Mouse (Mus musculus): Measurements from ENCODE around the gene Cdc37l1. TPM values are rescaled to one million over a fixed set of nuclear protein-coding genes. Genes with fewer than 3 reads are reported as not detected.

Cdc37l1 gene
- total and polyA plus RNA-seq, 3 experiments: 17.2 to 27.7 TPM; not detected in 1

DNA sequence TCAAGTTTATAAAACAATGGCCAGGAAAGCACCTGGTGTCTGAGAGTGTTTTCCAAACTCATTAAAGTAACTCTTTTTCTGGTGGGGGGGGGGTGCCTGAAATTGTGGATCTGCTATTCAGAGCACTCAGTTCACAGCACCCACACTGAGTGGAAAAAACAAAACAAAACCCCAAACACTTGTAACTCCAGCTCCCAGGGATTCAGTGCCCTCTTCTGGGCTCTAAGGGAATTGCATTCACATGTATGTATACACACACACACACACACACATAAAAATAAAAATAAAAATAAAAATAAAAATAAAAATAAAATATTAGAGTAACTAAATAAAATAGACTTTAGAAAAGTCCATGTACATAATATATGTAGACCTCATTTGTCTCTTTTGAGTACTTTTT lies 49.2 kb downstream of the Cdc37l1 start:
- TF ChIP-seq CTCF (IDR thresholded peaks at IDR 0.05 in 2 of 3, conservative IDR thresholded peaks at IDR 0.05 in 1 of 3; ENCODE audit: control insufficient read depth in 1 of 3, insufficient read depth in 1 of 3, low read depth in 2 of 3, low read length in 3 of 3, poor library complexity in 1 of 3, severe bottlenecking in 1 of 3) (peak in 2 of 3 experiments; percentile 5 to 22; a peak in 1 of 6 replicates), E2F4 (IDR thresholded peaks at IDR 0.05; ENCODE audit: borderline replicate concordance, low read depth, low read length) (no peak), SMC3 (IDR thresholded peaks at IDR 0.05; ENCODE audit: low read depth, low read length) (no peak), RAD21 (IDR thresholded peaks at IDR 0.05; ENCODE audit: low read depth, low read length) (no peak)
- Histone ChIP-seq H3K36me3 (ENCODE audit: control insufficient read depth in 1 of 2, insufficient read depth in 2 of 2, low read length in 2 of 2) (no peaks in the 10 kb centered on the region; a peak in 1 of 4 replicates), H3K9ac (ENCODE audit: control insufficient read depth, low read depth, low read length, poor library complexity, severe bottlenecking) (no peak overlapping the region), H3K27me3 (ENCODE audit: control insufficient read depth in 1 of 2, insufficient read depth in 2 of 2, low read length in 2 of 2) (no peaks in the 10 kb centered on the region), H3K79me2 (ENCODE audit: control insufficient read depth, insufficient read depth, low read length, poor library complexity) (peaks cover 8% of the 10 kb centered on the region; the same call in 1 of the 2 replicates), H3K4me1 (ENCODE audit: control insufficient read depth in 1 of 2, insufficient read depth in 2 of 2, low read length in 2 of 2) (no peaks in the 10 kb centered on the region), H3K4me3 (ENCODE audit: control insufficient read depth in 1 of 2, insufficient read depth in 1 of 2, low read depth in 2 of 2, low read length in 2 of 2) (no peak overlapping the region), H3K27ac (ENCODE audit: control insufficient read depth, low read depth, low read length) (no peak overlapping the region), H3K9me3 (replicated peaks; ENCODE audit: insufficient read depth, low read length) (no peaks in the 10 kb centered on the region)
- DNase-seq (ENCODE audit: low read depth, low spot score): no peak

DNA sequence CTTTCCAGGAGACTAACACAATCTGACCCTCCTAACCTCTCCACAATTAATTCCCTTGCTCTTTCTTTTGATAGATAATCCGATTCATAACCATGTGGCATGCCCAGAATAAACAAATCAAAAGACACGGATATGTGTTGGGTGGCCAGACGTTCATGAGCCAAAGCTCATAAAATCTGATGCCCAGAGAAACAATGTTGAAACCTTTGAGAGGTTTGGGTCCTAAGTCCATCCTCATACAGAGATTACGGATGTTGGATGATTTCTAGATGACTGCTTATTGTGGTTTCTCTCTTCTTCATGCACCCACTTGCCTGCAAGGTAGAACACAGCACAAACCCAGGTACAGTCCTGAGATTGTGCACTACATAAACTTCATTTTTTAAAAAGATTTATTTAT lies 50.1 kb downstream of the Cdc37l1 start:
- Histone ChIP-seq H3K27ac (ENCODE audit: control insufficient read depth, low read depth, low read length) (no peak overlapping the region), H3K79me2 (ENCODE audit: control insufficient read depth, insufficient read depth, low read length, poor library complexity) (peaks cover 9% of the 10 kb centered on the region; the same call in 1 of the 2 replicates), H3K9ac (ENCODE audit: control insufficient read depth, low read depth, low read length, poor library complexity, severe bottlenecking) (no peak overlapping the region), H3K4me3 (ENCODE audit: control insufficient read depth in 1 of 2, insufficient read depth in 1 of 2, low read depth in 2 of 2, low read length in 2 of 2) (no peak overlapping the region), H3K4me1 (ENCODE audit: control insufficient read depth in 1 of 2, insufficient read depth in 2 of 2, low read length in 2 of 2) (no peaks in the 10 kb centered on the region), H3K9me3 (replicated peaks; ENCODE audit: insufficient read depth, low read length) (no peaks in the 10 kb centered on the region), H3K27me3 (ENCODE audit: control insufficient read depth in 1 of 2, insufficient read depth in 2 of 2, low read length in 2 of 2) (no peaks in the 10 kb centered on the region), H3K36me3 (ENCODE audit: control insufficient read depth in 1 of 2, insufficient read depth in 2 of 2, low read length in 2 of 2) (no peaks in the 10 kb centered on the region; a peak in 1 of 4 replicates)
- no peak for TF ChIP-seq TBP (IDR thresholded peaks at IDR 0.05; ENCODE audit: low read depth, low read length)
- no peak for TF ChIP-seq TCF12 (IDR thresholded peaks at IDR 0.05; ENCODE audit: low read depth, low read length)
- no peak for TF ChIP-seq POLR2AphosphoS5 (IDR thresholded peaks at IDR 0.05; ENCODE audit: borderline replicate concordance, low read depth, low read length)
- no peak for TF ChIP-seq MYC (IDR thresholded peaks at IDR 0.05; ENCODE audit: low read depth, low read length)
- TF ChIP-seq POLR2AphosphoS2 (IDR thresholded peaks at IDR 0.05; ENCODE audit: low read length): no peak
- TF ChIP-seq MEF2A (IDR thresholded peaks at IDR 0.05; ENCODE audit: extremely low read depth, insufficient replicate concordance, low read depth, low read length, poor library complexity, severe bottlenecking): no peak
- no peak for TF ChIP-seq JUND (IDR thresholded peaks at IDR 0.05; ENCODE audit: low read depth, low read length)
- TF ChIP-seq ETS1 (IDR thresholded peaks at IDR 0.05; ENCODE audit: low read depth, low read length): no peak
- no peak for TF ChIP-seq GABPA (IDR thresholded peaks at IDR 0.05; ENCODE audit: low read depth, low read length)
- DNase-seq (ENCODE audit: low read depth, low spot score): no peak

DNA sequence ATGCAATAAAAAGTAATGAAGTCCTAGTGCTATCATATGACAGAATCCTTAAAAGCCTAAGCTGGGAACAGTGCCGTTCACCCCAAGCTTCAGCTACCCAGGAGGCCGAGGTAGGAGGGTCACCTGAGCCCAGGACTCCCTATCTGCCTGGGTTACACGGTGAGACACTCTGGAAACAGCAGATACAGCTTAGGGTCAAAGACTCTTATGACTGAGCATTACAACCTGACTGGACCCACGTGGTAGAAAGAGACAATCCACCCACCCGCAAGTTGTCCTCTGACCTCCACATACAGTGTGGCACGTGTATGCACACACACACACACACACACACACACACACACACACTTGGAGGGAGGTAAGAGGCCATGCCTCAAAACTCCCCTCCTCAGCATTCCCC lies 52.0 kb downstream of the Cdc37l1 start:
- Histone ChIP-seq H3K9ac (ENCODE audit: control insufficient read depth, low read depth, low read length, poor library complexity, severe bottlenecking) (no peak overlapping the region), H3K4me3 (ENCODE audit: control insufficient read depth in 1 of 2, insufficient read depth in 1 of 2, low read depth in 2 of 2, low read length in 2 of 2) (no peak overlapping the region)
- TF ChIP-seq BHLHE40 (IDR thresholded peaks at IDR 0.05; ENCODE audit: borderline replicate concordance, low read depth, low read length): no peak

More for the DNA sequence above, 52.0 kb downstream of the Cdc37l1 start:
- Histone ChIP-seq H3K27me3 (ENCODE audit: control insufficient read depth in 1 of 2, insufficient read depth in 2 of 2, low read length in 2 of 2) (no peaks in the 10 kb centered on the region), H3K4me1 (ENCODE audit: control insufficient read depth in 1 of 2, insufficient read depth in 2 of 2, low read length in 2 of 2) (peaks cover 2 to 4% of the 10 kb centered on the region in 2 experiments; a peak in 3 of 4 replicates), H3K27ac (ENCODE audit: control insufficient read depth, low read depth, low read length) (no peak overlapping the region), H3K79me2 (ENCODE audit: control insufficient read depth, insufficient read depth, low read length, poor library complexity) (peaks cover 23% of the 10 kb centered on the region), H3K9me3 (replicated peaks; ENCODE audit: insufficient read depth, low read length) (no peaks in the 10 kb centered on the region), H3K36me3 (ENCODE audit: control insufficient read depth in 1 of 2, insufficient read depth in 2 of 2, low read length in 2 of 2) (peaks cover 0 to 13% of the 10 kb centered on the region in 2 experiments; a peak in 3 of 4 replicates)
- DNase-seq (ENCODE audit: low read depth, low spot score): no peak
